Mouse (Mus musculus): ENCODE results near the gene Vdac2. TPM values are rescaled to one million over a fixed set of nuclear protein-coding genes. Genes with fewer than 3 reads are reported as not detected.
A peak's percentile ranks its signal among the peaks of the same experiment; 100 is the strongest.

The Vdac2 gene
- polyA plus RNA-seq (2015; fragmentation: Nextera tagmentation; extraction: Ambion mirVana): 354 and 371 TPM in 2 replicates

GRCm38 (mm10) chr14:21824938-21825337 lies at the start of gene Vdac2:
Gene Vdac2, plus strand, starts transcription at chr14:21825238.
- ATAC-seq: no peak
- Histone ChIP-seq H3K27me3 (replicated peaks; ENCODE audit: control insufficient read depth, insufficient read depth, low read length) (no peaks in the 10 kb centered on the region), H3K27ac (ENCODE audit: low read depth, low read length) (peak within 1 kb of the TSS; percentile 74), H3K4me1 (replicated peaks; ENCODE audit: control insufficient read depth, insufficient read depth, low read length) (peaks cover 13% of the 10 kb centered on the region), H3K9ac (ENCODE audit: low read depth, low read length) (no peak within 1 kb of the TSS), H3K9me3 (ENCODE audit: control insufficient read depth) (no peaks in the 10 kb centered on the region), H3K36me3 (ENCODE audit: control insufficient read depth, insufficient read depth) (no peaks in the 10 kb centered on the region), H3K4me2 (replicated peaks; ENCODE audit: low read depth) (no peak within 1 kb of the TSS), H3K4me3 (ENCODE audit: low read depth, low read length) (no peak within 1 kb of the TSS)
- TF ChIP-seq CTCF (IDR thresholded peaks at IDR 0.05; ENCODE audit: low read depth): no peak
- WGBS: 92% methylated on average over 2 of the region's 2 CpGs

GRCm38 (mm10) chr14:21776201-21776600 lies 48.8 kb upstream of the Vdac2 start:
- Histone ChIP-seq H3K9ac (ENCODE audit: low read depth, low read length) (no peak overlapping the region), H3K27me3 (replicated peaks; ENCODE audit: control insufficient read depth, insufficient read depth, low read length) (no peaks in the 10 kb centered on the region), H3K9me3 (ENCODE audit: control insufficient read depth) (no peaks in the 10 kb centered on the region), H3K36me3 (ENCODE audit: control insufficient read depth, insufficient read depth) (peaks cover 14% of the 10 kb centered on the region), H3K4me2 (replicated peaks; ENCODE audit: low read depth) (no peak overlapping the region), H3K27ac (ENCODE audit: low read depth, low read length) (no peak overlapping the region), H3K4me1 (replicated peaks; ENCODE audit: control insufficient read depth, insufficient read depth, low read length) (0 out of 2 replicates have a peak, but pooled peaks cover 3% of the 10 kb centered on the region), H3K4me3 (ENCODE audit: low read depth, low read length) (no peak overlapping the region)
- no peak for ATAC-seq
- TF ChIP-seq CTCF (IDR thresholded peaks at IDR 0.05; ENCODE audit: low read depth): no peak
- 75% methylated on average over 4 of the region's 4 CpGs for WGBS

GRCm38 (mm10) chr14:21786500-21786899 lies 38.5 kb upstream of the Vdac2 start:
- Histone ChIP-seq H3K4me2 (replicated peaks; ENCODE audit: low read depth) (no peak overlapping the region), H3K9ac (ENCODE audit: low read depth, low read length) (no peak overlapping the region), H3K4me3 (ENCODE audit: low read depth, low read length) (no peak overlapping the region), H3K4me1 (replicated peaks; ENCODE audit: control insufficient read depth, insufficient read depth, low read length) (no peaks in the 10 kb centered on the region), H3K9me3 (ENCODE audit: control insufficient read depth) (no peaks in the 10 kb centered on the region), H3K36me3 (ENCODE audit: control insufficient read depth, insufficient read depth) (peaks cover 28% of the 10 kb centered on the region), H3K27ac (ENCODE audit: low read depth, low read length) (no peak overlapping the region), H3K27me3 (replicated peaks; ENCODE audit: control insufficient read depth, insufficient read depth, low read length) (no peaks in the 10 kb centered on the region)
- WGBS: 91% methylated on average over 4 of the region's 4 CpGs
- TF ChIP-seq CTCF (IDR thresholded peaks at IDR 0.05; ENCODE audit: low read depth): no peak
- no peak for ATAC-seq

- Histone ChIP-seq H3K9me3 (ENCODE audit: control insufficient read depth) (no peaks in the 10 kb centered on the region), H3K4me3 (ENCODE audit: low read depth, low read length) (no peak overlapping the region), H3K4me1 (replicated peaks; ENCODE audit: control insufficient read depth, insufficient read depth, low read length) (no peaks in the 10 kb centered on the region), H3K27me3 (replicated peaks; ENCODE audit: control insufficient read depth, insufficient read depth, low read length) (no peaks in the 10 kb centered on the region), H3K36me3 (ENCODE audit: control insufficient read depth, insufficient read depth) (peaks cover 30% of the 10 kb centered on the region), H3K4me2 (replicated peaks; ENCODE audit: low read depth) (no peak overlapping the region), H3K27ac (ENCODE audit: low read depth, low read length) (no peak overlapping the region), H3K9ac (ENCODE audit: low read depth, low read length) (no peak overlapping the region)
- no peak for TF ChIP-seq CTCF (IDR thresholded peaks at IDR 0.05; ENCODE audit: low read depth)
- 87% methylated on average over 3 of the region's 3 CpGs for WGBS
- no peak for ATAC-seq
Measured at GRCm38 (mm10) chr14:21787374-21787773, 37.7 kb upstream of the Vdac2 start.

- TF ChIP-seq CTCF (IDR thresholded peaks at IDR 0.05; ENCODE audit: low read depth): no peak
- Histone ChIP-seq H3K36me3 (ENCODE audit: control insufficient read depth, insufficient read depth) (peaks cover 38% of the 10 kb centered on the region), H3K27me3 (replicated peaks; ENCODE audit: control insufficient read depth, insufficient read depth, low read length) (no peaks in the 10 kb centered on the region), H3K9ac (ENCODE audit: low read depth, low read length) (no peak overlapping the region), H3K9me3 (ENCODE audit: control insufficient read depth) (no peaks in the 10 kb centered on the region), H3K4me2 (replicated peaks; ENCODE audit: low read depth) (no peak overlapping the region), H3K27ac (ENCODE audit: low read depth, low read length) (0 out of 2 replicates have a peak overlapping the region, but pooled peaks have one; percentile 1), H3K4me3 (ENCODE audit: low read depth, low read length) (no peak overlapping the region), H3K4me1 (replicated peaks; ENCODE audit: control insufficient read depth, insufficient read depth, low read length) (no peaks in the 10 kb centered on the region)
- WGBS: 78% methylated on average over 5 of the region's 5 CpGs
- no peak for ATAC-seq
Measured at GRCm38 (mm10) chr14:21788121-21788520, 36.9 kb upstream of the Vdac2 start.

- H3K27me3 ChIP-seq (replicated peaks; ENCODE audit: control insufficient read depth, insufficient read depth, low read length): no peaks in the 10 kb centered on the region
- no peaks in the 10 kb centered on the region for H3K4me1 ChIP-seq (replicated peaks; ENCODE audit: control insufficient read depth, insufficient read depth, low read length)
- H3K36me3 ChIP-seq (ENCODE audit: control insufficient read depth, insufficient read depth): peaks cover 38% of the 10 kb centered on the region
- WGBS: 56% methylated on average over 9 of the region's 9 CpGs
- peak; percentile 67; the same call in 1 of the 2 replicates for ATAC-seq
- H3K4me3 ChIP-seq (ENCODE audit: low read depth, low read length): no peak overlapping the region
- no peak for TF ChIP-seq CTCF (IDR thresholded peaks at IDR 0.05; ENCODE audit: low read depth)
- no peak overlapping the region for H3K4me2 ChIP-seq (replicated peaks; ENCODE audit: low read depth)
- H3K9ac ChIP-seq (ENCODE audit: low read depth, low read length): no peak overlapping the region
- peak overlapping the region; percentile 50; the same call in 1 of the 2 replicates for H3K27ac ChIP-seq (ENCODE audit: low read depth, low read length)
- H3K9me3 ChIP-seq (ENCODE audit: control insufficient read depth): no peaks in the 10 kb centered on the region
Measured at GRCm38 (mm10) chr14:21790585-21791251, 34.3 kb upstream of the Vdac2 start.
